Mouse (Mus musculus) T-helper 17 cell (primary cell): ENCODE measurements around the gene Olfr1141.

Source experiments
- in situ Hi-C, 2 experiments: fragments of 300-600 bp; cut with MboI, MseI; formaldehyde crosslinking; loops; 1 replicate in 1 of 2; 2 replicates in 1 of 2; pipeline ENCODE4 v1.15.1; 2025; ENCODE audit warnings: high pct_unique_total_duplicates in 2 of 2

Olfr1141 gene

GRCm38 (mm10) chr2:87753891-87754290 is at the start of gene Olfr1141:
TSS of gene Olfr1141 (minus strand) at chr2:87753991.
- in situ Hi-C loops = no loop called here

GRCm38 (mm10) chr2:87800292-87800691 is 46.5 kb upstream of the Olfr1141 start, which contains the start of gene Olfr1143:
TSS of gene Olfr1143 (plus strand) at chr2:87800592.
- in situ Hi-C loops = loop anchor here in 1 of 2 experiments (10.0 kb wide), 1 partner anchor 535 kb away; the partner anchor contains the start of gene Olfr1116

- in situ Hi-C loops = no loop called here
Observed at GRCm38 (mm10) chr2:87779183-87779582, 25.4 kb upstream of the Olfr1141 start, which contains the start of gene Olfr152. TSS of gene Olfr152 (plus strand) at chr2:87779483.

GRCm38 (mm10) chr2:87776143-87776542 is 22.4 kb upstream of the Olfr1141 start:
- in situ Hi-C loops = no loop called here

GRCm38 (mm10) chr2:87743452-87743851 is 10.3 kb downstream of the Olfr1141 start, which contains the start of gene Olfr1140:
TSS of gene Olfr1140 (plus strand) at chr2:87743752.
- in situ Hi-C loops = no loop called here

- in situ Hi-C loops = no loop called here
Observed at GRCm38 (mm10) chr2:87739878-87740277, 13.9 kb downstream of the Olfr1141 start, which contains the start of gene Olfr1138. TSS of gene Olfr1138 (minus strand) at chr2:87739978.

GRCm38 (mm10) chr2:87713079-87713478 is 40.7 kb downstream of the Olfr1141 start, which contains the start of gene Olfr1137:
TSS of gene Olfr1137 (minus strand) at chr2:87713179.
- in situ Hi-C loops = no loop called here
